Mouse (Mus musculus) ES-E14 (cell line): ENCODE data around the gene Adamtsl5. TPM values are rescaled to one million over a fixed set of nuclear protein-coding genes. Genes with fewer than 3 reads are reported as not detected.

ENCODE experiments used
- DNase-seq: peaks from one replicate; pipeline ENCODE4 v3.0.0-alpha.2; 2013; ENCODE audit warnings: low read depth, low spot score
- H3K27ac ChIP-seq: 2 replicates; pipeline ENCODE4 v1.5.1; 2012; ENCODE audit warnings: low read depth, mild to moderate bottlenecking, low read length, moderate library complexity, mixed read lengths; ENCODE audit not compliant: poor library complexity, insufficient read depth, severe bottlenecking
- H3K36me3 ChIP-seq: 2 replicates; pipeline ENCODE4 v1.6.1; 2012; ENCODE audit warnings: mild to moderate bottlenecking, low read length, moderate library complexity, mixed read lengths; ENCODE audit not compliant: control insufficient read depth, poor library complexity, insufficient read depth, severe bottlenecking
- H3K4me1 ChIP-seq, 2 experiments: fragments of 150-350 bp in 1 of 2; sonication (generic) in 1 of 2; 2 replicates each; pipeline ENCODE4 v1.6.1; 2012; ENCODE audit warnings: low read length in 2 of 2, mild to moderate bottlenecking in 1 of 2, mixed read lengths in 1 of 2; ENCODE audit not compliant: control insufficient read depth in 2 of 2, insufficient read depth in 2 of 2, poor library complexity in 1 of 2
- H3K4me3 ChIP-seq, 2 experiments: fragments of 150-350 bp in 1 of 2; sonication (generic) in 1 of 2; 2 replicates each; pipeline ENCODE4 v1.5.1; 2012; ENCODE audit warnings: low read length in 2 of 2, low read depth in 1 of 2, mild to moderate bottlenecking in 1 of 2, mixed read lengths in 1 of 2; ENCODE audit not compliant: insufficient read depth in 1 of 2, poor library complexity in 1 of 2, severe bottlenecking in 1 of 2
- H3K9ac ChIP-seq: 2 replicates; pipeline ENCODE4 v1.6.1; 2012; ENCODE audit warnings: low read depth, mild to moderate bottlenecking, low read length, mixed read lengths; ENCODE audit not compliant: poor library complexity, insufficient read depth, severe bottlenecking
- H3K9me3 ChIP-seq: fragments of 150-350 bp; sonication (generic); 2 replicates; pipeline ENCODE4 v1.6.1; 2012; ENCODE audit warnings: low read depth, mild to moderate bottlenecking, low read length; ENCODE audit not compliant: control insufficient read depth, insufficient read depth
- CHD2 ChIP-seq: IDR thresholded peaks from 2 replicates; pipeline ENCODE4 v1.6.1; 2014; ENCODE audit warnings: mild to moderate bottlenecking, low read depth, low read length, inconsistent platforms
- HCFC1 ChIP-seq: IDR thresholded peaks from 2 replicates; pipeline ENCODE4 v1.6.1; 2012; ENCODE audit warnings: low read length, inconsistent platforms, borderline replicate concordance; ENCODE audit not compliant: insufficient read depth
- MAFK ChIP-seq: IDR thresholded peaks from 2 replicates; pipeline ENCODE4 v1.6.1; 2014; ENCODE audit warnings: mild to moderate bottlenecking, low read depth, low read length, inconsistent platforms; ENCODE audit not compliant: insufficient read depth
- ZC3H11A ChIP-seq: IDR thresholded peaks from 2 replicates; pipeline ENCODE4 v1.6.1; 2012; ENCODE audit warnings: low read depth, mild to moderate bottlenecking, inconsistent platforms, low read length, borderline replicate concordance
- ZNF384 ChIP-seq: IDR thresholded peaks from 2 replicates; pipeline ENCODE4 v1.6.1; 2012; ENCODE audit warnings: low read depth, low read length, inconsistent platforms
- in situ Hi-C, 2 experiments: fragments of 600-800 bp; cut with MboI; formaldehyde crosslinking; loops; one replicate each; pipeline ENCODE4 v1.15.1; 2025; ENCODE audit warnings: low sequenced_read_pairs in 2 of 2, inconsistent platforms in 1 of 2; ENCODE audit not compliant: unreplicated experiment in 2 of 2
- total RNA-seq: library from RNA; depleted of rRNA; stranded (reverse); fragments of 300-350 nt; gene quantifications from 2 replicates; pipeline ENCODE4 v1.2.3, GENCODE M21; 2012

Adamtsl5 gene
- total RNA-seq, 1 experiment = 2.4 TPM

DNA sequence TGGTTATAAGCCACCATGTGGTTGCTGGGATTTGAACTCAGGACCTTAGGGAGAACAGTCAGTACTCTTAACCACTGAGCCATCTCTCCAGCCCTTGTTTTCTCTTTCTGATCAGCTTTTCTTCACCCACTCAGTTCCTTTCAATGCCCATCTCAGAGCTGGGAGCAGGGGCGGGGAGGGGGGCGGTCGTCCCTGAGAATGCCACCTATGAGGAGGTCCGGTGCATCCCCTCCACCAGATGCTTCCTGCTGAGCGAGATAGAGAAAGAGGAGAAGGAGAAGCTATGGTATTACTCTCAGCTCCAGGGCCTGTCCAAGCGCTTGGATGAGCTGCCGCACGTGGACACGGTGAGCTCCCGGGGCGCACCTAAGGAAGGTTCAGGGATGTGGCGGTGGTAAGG lies 43.8 kb downstream of the Adamtsl5 start:
- no peaks in the 10 kb centered on the region for H3K4me1 ChIP-seq
- no peak overlapping the region for H3K27ac ChIP-seq
- in situ Hi-C loops = no loop called here
- DNase-seq = no peak
- H3K36me3 ChIP-seq = no peaks in the 10 kb centered on the region
- peak overlapping the region; percentile 42; the same call in 1 of the 2 replicates for H3K9ac ChIP-seq
- H3K4me3 ChIP-seq = peak overlapping the region; percentile 70 to 88
- TF ChIP-seq MAFK (no peak), ZC3H11A (no peak), ZNF384 (no peak), CHD2 (no peak), HCFC1 (no peak)
- no peaks in the 10 kb centered on the region for H3K9me3 ChIP-seq

DNA sequence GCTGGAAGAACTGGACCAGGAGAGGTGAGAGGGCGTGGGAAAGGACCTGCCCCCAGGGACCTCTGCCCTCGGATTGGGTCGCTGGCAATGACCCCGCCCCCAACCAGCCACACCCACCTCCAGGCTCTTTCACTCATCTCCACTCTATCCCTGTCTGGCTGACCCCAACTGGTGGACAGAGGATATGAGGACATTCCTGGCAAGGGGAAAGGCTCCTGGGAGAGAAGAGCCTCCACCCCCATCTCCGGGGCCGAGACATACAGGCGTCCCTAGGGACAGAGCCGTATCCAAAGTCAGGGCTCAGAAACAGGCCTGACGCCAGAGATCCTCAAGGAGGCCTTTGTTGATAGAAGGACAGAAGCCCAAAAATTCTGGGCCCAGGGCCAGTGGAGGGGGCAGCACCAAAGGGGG lies 45.7 kb downstream of the Adamtsl5 start:
- no peak overlapping the region for H3K9ac ChIP-seq
- H3K36me3 ChIP-seq = no peaks in the 10 kb centered on the region
- no peaks in the 10 kb centered on the region; a peak in 1 of 4 replicates for H3K4me1 ChIP-seq
- DNase-seq = no peak
- H3K4me3 ChIP-seq = no peak overlapping the region
- in situ Hi-C loops = no loop called here
- no peak for TF ChIP-seq HCFC1
- TF ChIP-seq MAFK = no peak
- no peak for TF ChIP-seq ZC3H11A
- TF ChIP-seq CHD2 = no peak
- no peak for TF ChIP-seq ZNF384
- H3K27ac ChIP-seq = no peak overlapping the region
- no peaks in the 10 kb centered on the region for H3K9me3 ChIP-seq

DNA sequence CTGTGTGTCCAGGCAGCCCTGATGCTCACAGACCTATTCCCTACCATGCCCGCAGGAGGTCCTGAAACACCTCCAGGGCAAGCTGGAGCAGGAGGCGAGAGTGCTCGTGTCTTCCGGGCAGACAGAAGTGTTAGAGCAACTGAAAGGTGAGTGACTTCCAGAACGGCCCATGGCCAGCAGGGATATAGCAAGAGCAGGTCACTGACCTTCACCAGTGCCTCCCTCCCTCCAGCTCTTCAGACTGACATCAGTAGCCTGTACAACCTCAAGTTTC lies 46.2 kb downstream of the Adamtsl5 start:
- no peaks in the 10 kb centered on the region for H3K9me3 ChIP-seq
- TF ChIP-seq ZNF384 (no peak), HCFC1 (no peak), MAFK (no peak), ZC3H11A (no peak), CHD2 (no peak)
- no peak for DNase-seq
- no peak overlapping the region for H3K4me3 ChIP-seq
- no peak overlapping the region for H3K27ac ChIP-seq
- H3K4me1 ChIP-seq = peaks cover 0 to under 1% of the 10 kb centered on the region in 2 experiments; a peak in 2 of 4 replicates
- H3K36me3 ChIP-seq = no peaks in the 10 kb centered on the region
- H3K9ac ChIP-seq = no peak overlapping the region
- in situ Hi-C loops = no loop called here

DNA sequence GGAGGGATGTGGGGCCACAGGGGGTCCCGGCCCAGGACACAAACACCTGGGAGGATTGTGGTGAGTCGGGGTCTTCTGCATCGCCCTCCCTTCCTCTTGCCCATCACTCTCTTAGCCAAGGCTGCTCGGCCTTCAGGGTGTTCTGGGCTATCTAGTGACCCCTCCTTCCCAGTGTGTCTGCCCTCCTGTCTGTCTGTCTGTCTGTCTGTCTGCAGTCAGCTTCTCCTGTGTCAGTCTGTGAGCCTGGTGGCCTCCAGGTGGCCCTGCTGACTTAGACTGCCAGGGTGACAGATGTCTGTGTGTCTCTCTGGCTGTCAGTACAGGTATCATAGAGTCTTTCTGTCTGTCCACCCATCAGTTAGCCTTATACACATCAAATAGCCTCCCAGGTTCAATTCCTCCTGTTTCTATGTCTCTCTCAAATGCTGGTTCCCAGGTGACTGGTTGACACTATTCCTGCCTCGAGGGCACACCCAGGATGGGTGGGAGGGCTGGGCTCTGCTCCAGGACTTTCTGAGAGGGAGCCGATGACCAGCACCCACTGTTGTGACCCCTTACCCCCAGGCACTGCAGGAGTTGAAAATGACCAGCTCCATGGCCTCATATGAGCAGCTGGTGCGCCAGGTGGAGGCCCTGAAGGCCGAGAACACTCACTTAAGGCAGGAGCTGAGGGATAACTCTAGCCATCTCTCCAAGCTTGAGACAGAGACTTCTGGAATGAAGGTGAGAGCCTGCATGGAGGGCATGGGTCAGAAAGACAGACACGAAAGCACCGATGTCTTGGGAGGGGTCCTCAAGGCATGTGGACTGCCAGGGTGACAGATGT lies 46.7 kb downstream of the Adamtsl5 start:
- no peaks in the 10 kb centered on the region for H3K9me3 ChIP-seq
- H3K9ac ChIP-seq = no peak overlapping the region
- H3K4me3 ChIP-seq = no peak overlapping the region
- peaks cover 0 to 6% of the 10 kb centered on the region in 2 experiments; a peak in 2 of 4 replicates for H3K4me1 ChIP-seq
- DNase-seq = no peak
- TF ChIP-seq ZC3H11A (no peak), CHD2 (no peak), MAFK (no peak), HCFC1 (no peak), ZNF384 (no peak)
- no peaks in the 10 kb centered on the region for H3K36me3 ChIP-seq
- no peak overlapping the region for H3K27ac ChIP-seq
- in situ Hi-C loops = no loop called here
